In genomic region chr14:79425979-79426729, GRCm38 (mm10) we compare ENCODE assay signal across 8 mouse cellular contexts. TPM values are rescaled to one million over a fixed set of nuclear protein-coding genes. Genes with fewer than 3 reads are reported as not detected.
DNase-seq lines count a peak whose midpoint lies in the region; ATAC-seq and TF ChIP-seq lines count a peak whose summit lies in the region.

Kbtbd7 (plus strand) TSS chr14:79426511.

- ATAC-seq in embryonic facial prominence, embryonic 15.5 days (ENCODE audit: insufficient number of reproducible peaks, low FRiP score, low TSS enrichment, low read depth) = peak; percentile 98
- peak; percentile 97 for ATAC-seq in limb, embryonic 14.5 days (ENCODE audit: low FRiP score, low read depth)

- no peaks in the 10 kb centered on the region for H3K27me3 ChIP-seq in embryonic facial prominence, embryonic 15.5 days
- no peaks in the 10 kb centered on the region for H3K27me3 ChIP-seq in limb, embryonic 14.5 days (ENCODE audit: control insufficient read depth, insufficient read depth, low read length)

- peaks cover 1% of the 10 kb centered on the region; the same call in 1 of the 2 replicates for H3K4me1 ChIP-seq in bone marrow, adult 2 months (ENCODE audit: control insufficient read depth, insufficient read depth, low read length)
- H3K4me1 ChIP-seq in embryonic facial prominence, embryonic 15.5 days = no peaks in the 10 kb centered on the region
- no peaks in the 10 kb centered on the region for H3K4me1 ChIP-seq in limb, embryonic 14.5 days (ENCODE audit: control insufficient read depth, insufficient read depth, low read length)

- peak within 1 kb of the TSS; percentile 50 for H3K4me2 ChIP-seq in embryonic facial prominence, embryonic 15.5 days (replicated peaks)
- peak within 1 kb of the TSS; percentile 48 for H3K4me2 ChIP-seq in limb, embryonic 14.5 days (replicated peaks; ENCODE audit: low read depth, low read length, severe bottlenecking)

- peak within 1 kb of the TSS; percentile 43 for H3K9ac ChIP-seq in embryonic facial prominence, embryonic 15.5 days
- peak within 1 kb of the TSS; percentile 61 for H3K9ac ChIP-seq in limb, embryonic 14.5 days (ENCODE audit: low read depth, low read length, severe bottlenecking)

- H3K36me3 ChIP-seq in embryonic facial prominence, embryonic 15.5 days = peaks cover 11% of the 10 kb centered on the region; the same call in 1 of the 2 replicates
- H3K36me3 ChIP-seq in limb, embryonic 14.5 days (ENCODE audit: control insufficient read depth, insufficient read depth, low read length) = peaks cover 8% of the 10 kb centered on the region

- peak within 1 kb of the TSS; percentile 80 for H3K27ac ChIP-seq in bone marrow, adult 2 months (ENCODE audit: control insufficient read depth, insufficient read depth, low read depth, low read length, poor library complexity)
- H3K27ac ChIP-seq in embryonic facial prominence, embryonic 15.5 days (replicated peaks) = peak within 1 kb of the TSS; percentile 86
- peak within 1 kb of the TSS; percentile 79 for H3K27ac ChIP-seq in limb, embryonic 14.5 days (replicated peaks; ENCODE audit: low read depth, low read length)

- TF ChIP-seq POLR2A in bone marrow, adult 2 months (IDR thresholded peaks at IDR 0.05; ENCODE audit: borderline replicate concordance, control insufficient read depth, low read depth, low read length) = peak; percentile 76; the same call in 1 of the 2 replicates
- peak; percentile 87; the same call in 1 of the 2 replicates for TF ChIP-seq POLR2A in limb, embryonic 14.5 days (IDR thresholded peaks at IDR 0.05; ENCODE audit: borderline replicate concordance, extremely low read depth, insufficient read depth, insufficient read length)

- H3K9me3 ChIP-seq in embryonic facial prominence, embryonic 15.5 days (replicated peaks) = peaks cover 6% of the 10 kb centered on the region; the same call in 1 of the 2 replicates
- H3K9me3 ChIP-seq in limb, embryonic 14.5 days (ENCODE audit: control insufficient read depth, low read length) = peaks cover 12% of the 10 kb centered on the region

- DNase-seq in 416B (ENCODE audit: low read depth) = peak; percentile 99
- peak; percentile 97 for DNase-seq in heart, adult 8-10 months (ENCODE audit: low spot score)
- DNase-seq in kidney, adult 9 months = peak; percentile 96
- DNase-seq in limb, embryonic 14.5 days (ENCODE audit: low spot score) = peak; percentile 96
- peak; percentile 92 to 95 for DNase-seq in monocyte, adult 2 months (ENCODE audit: low read depth in 1 of 2, low spot score in 2 of 2)
- peak; percentile 97 to 98 for DNase-seq in spleen, postnatal 36 days (ENCODE audit: low spot score in 2 of 2)

- TF ChIP-seq CTCF in bone marrow, adult 2 months (IDR thresholded peaks at IDR 0.05; ENCODE audit: control insufficient read depth, insufficient read depth, low read length) = no peak

- H3K4me3 ChIP-seq in bone marrow, adult 2 months (replicated peaks; ENCODE audit: control insufficient read depth, low read depth, low read length) = peak within 1 kb of the TSS; percentile 69
- peak within 1 kb of the TSS; percentile 54 for H3K4me3 ChIP-seq in embryonic facial prominence, embryonic 15.5 days (replicated peaks)
- peak within 1 kb of the TSS; percentile 50 for H3K4me3 ChIP-seq in limb, embryonic 14.5 days (replicated peaks; ENCODE audit: low read length)

- WGBS in bone marrow, adult 2 months = under 1% methylated on average over 44 of the region's 44 CpGs
- WGBS in embryonic facial prominence, embryonic 15.5 days = under 1% methylated on average over 36 of the region's 44 CpGs
- 2% methylated on average over 27 of the region's 44 CpGs for WGBS in limb, embryonic 14.5 days

RNA-seq across cellular contexts. Expression of gene Kbtbd7, which starts in this region (rescaled TPM):
- 3.1 and 4.0 TPM in 2 replicates for polyA plus RNA-seq in bone marrow, adult 2 months (2011; ENCODE audit: insufficient read depth, insufficient read length, low replicate concordance, missing spikeins)
- 11.7 and 12.8 TPM in 2 replicates for polyA plus RNA-seq in embryonic facial prominence, embryonic 15.5 days (2015; fragmentation: Nextera tagmentation; extraction: Ambion mirVana)
- 10 to 100 TPM in 2 of 4 experiments, 1 to 10 TPM in 2; 8.2 to 10.1 (median 9.6) TPM for total RNA-seq in heart, adult 8-10 months (2022)
- 9.8 and 11.4 TPM in 2 replicates for polyA plus RNA-seq in limb, embryonic 14.5 days (2012; rRNA removed)
- polyA plus RNA-seq in limb, embryonic 14.5 days (2014; fragmentation: Nextera tagmentation; extraction: Ambion mirVana) = 14.0 and 19.0 TPM in 2 replicates

Comparison
In these comparisons a context has a peak if more than half of its experiments do, and no peak if none do; other contexts are left out.
1. Peak in every context shown above with its lines: DNase-seq, ATAC-seq, H3K4me3 ChIP-seq and H3K27ac ChIP-seq.